Mouse (Mus musculus) embryonic fibroblast, embryonic 13.5 days (primary cell): ENCODE data around the gene Csde1.

ENCODE experiments used
- CTCF ChIP-seq: IDR thresholded peaks from 2 replicates; pipeline ENCODE4 v1.5.1; 2011; ENCODE audit warnings: mild to moderate bottlenecking, control low read depth, low read length, moderate library complexity, borderline replicate concordance; ENCODE audit not compliant: insufficient read depth
- POLR2A ChIP-seq: IDR thresholded peaks from 2 replicates; pipeline ENCODE4 v1.6.1; 2011; ENCODE audit warnings: low read depth, mild to moderate bottlenecking, control low read depth, low read length, moderate library complexity

- TF ChIP-seq POLR2A: no peak; the same call in 1 of the 2 replicates
- no peak for TF ChIP-seq CTCF
Observed at GRCm38 (mm10) chr3:103058207-103059157, 38.3 kb downstream of the Csde1 start, which contains the start of gene Nras.
